Mouse (Mus musculus): Measurements from ENCODE around the gene Krtap19-9b.

Gene Krtap19-9b

DNA sequence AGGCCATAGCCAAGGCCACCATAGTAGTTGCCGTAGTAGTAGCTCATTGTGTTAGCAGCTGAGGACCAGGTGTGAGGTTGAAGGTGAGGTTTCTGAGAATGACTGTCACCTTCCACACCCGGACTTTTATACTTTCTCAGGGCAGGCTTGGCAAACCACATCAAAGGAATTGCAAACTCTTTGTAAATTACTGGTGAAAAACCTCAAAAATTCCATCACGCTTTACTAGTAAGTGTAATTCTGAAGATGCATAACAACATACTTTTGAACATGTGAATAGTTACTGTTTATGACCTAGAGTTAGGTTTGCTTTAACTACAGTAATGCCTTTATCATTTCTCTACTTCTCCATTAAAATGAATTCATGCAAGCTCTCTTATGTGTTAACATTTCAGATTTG, at the start of gene Krtap19-9b:
Krtap19-9b (minus strand) TSS at position 101 of the 400 bp plus-strand sequence.
- in situ Hi-C loops (cut with MboI, MseI): no loop called here

GRCm38 (mm10) chr16:88962773-88963172, 30.7 kb upstream of the Krtap19-9b start, which contains the start of gene Krtap16-3:
TSS of gene Krtap16-3 (minus strand) at chr16:88962873.
- in situ Hi-C loops (cut with MboI, MseI): no loop called here

DNA sequence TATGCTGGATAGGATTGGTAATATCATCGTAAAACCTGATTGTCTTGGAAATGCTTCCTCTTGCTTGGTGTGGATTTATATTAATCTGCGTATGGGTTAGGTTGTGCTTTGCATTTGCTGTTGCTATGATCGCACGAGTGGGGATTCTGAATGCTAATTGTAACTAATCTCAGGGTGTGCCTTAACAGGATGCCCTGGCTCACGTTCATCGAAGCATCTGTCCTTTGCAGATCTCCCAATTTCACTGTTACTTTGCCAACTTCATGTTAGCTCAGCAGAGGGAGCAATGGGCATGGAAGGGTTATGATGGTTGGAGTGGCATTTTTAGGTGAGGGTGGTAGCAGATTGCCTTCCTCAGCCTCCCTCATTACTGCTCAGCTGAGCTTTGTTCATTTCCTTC, 9.0 kb upstream of the Krtap19-9b start:
- in situ Hi-C loops (cut with MboI, MseI): no loop called here

DNA sequence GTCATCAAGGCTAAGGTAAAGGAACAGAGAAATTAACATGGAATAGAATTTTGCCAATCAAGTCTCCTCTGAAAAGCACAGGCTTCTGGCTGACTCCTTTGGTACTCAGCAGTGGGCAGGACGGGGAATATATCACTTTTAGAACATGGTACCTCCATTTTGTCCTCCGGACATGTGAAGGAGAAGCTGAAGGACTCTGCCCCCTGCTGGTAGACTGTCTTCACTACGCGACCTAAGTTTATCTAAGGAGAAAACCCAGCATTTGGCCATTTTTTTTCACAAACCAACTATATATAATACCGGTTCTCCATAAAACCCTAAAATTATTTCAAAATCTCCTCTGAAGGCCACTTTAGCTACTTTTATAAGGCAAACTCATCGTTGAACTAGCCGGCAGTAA, 6.2 kb upstream of the Krtap19-9b start:
- in situ Hi-C loops (cut with MboI, MseI): no loop called here

GRCm38 (mm10) chr16:88896357-88896756, 35.7 kb downstream of the Krtap19-9b start, which contains the start of gene Krtap19-5:
TSS of gene Krtap19-5 (minus strand) at chr16:88896457.
- in situ Hi-C loops (cut with MboI, MseI): no loop called here

GRCm38 (mm10) chr16:88886870-88887269, 45.2 kb downstream of the Krtap19-9b start:
- in situ Hi-C loops (cut with MboI, MseI): no loop called here

- in situ Hi-C loops (cut with MboI, MseI): no loop called here
Observed at GRCm38 (mm10) chr16:88884989-88885388, 47.1 kb downstream of the Krtap19-9b start, which contains the start of gene Krtap19-4. TSS of gene Krtap19-4 (minus strand) at chr16:88885089.

Data from T-helper 1 cell (primary cell).